Mouse (Mus musculus) frontal cortex, adult (tissue): ENCODE measurements around the gene Atp6v0d1.
"Not testable (repeated sequence)": the region's sequence is repeated elsewhere in the genome, so short reads cannot be mapped to it uniquely, and the experiment has no call there.

Experiments
- ATAC-seq: cut with Nextera tagmentation; 2 replicates; pipeline ENCODE4 v1.9.2; 2017; ENCODE audit warnings: mild to moderate bottlenecking, moderate library complexity, mixed read lengths; ENCODE audit not compliant: low TSS enrichment

Gene Atp6v0d1

DNA sequence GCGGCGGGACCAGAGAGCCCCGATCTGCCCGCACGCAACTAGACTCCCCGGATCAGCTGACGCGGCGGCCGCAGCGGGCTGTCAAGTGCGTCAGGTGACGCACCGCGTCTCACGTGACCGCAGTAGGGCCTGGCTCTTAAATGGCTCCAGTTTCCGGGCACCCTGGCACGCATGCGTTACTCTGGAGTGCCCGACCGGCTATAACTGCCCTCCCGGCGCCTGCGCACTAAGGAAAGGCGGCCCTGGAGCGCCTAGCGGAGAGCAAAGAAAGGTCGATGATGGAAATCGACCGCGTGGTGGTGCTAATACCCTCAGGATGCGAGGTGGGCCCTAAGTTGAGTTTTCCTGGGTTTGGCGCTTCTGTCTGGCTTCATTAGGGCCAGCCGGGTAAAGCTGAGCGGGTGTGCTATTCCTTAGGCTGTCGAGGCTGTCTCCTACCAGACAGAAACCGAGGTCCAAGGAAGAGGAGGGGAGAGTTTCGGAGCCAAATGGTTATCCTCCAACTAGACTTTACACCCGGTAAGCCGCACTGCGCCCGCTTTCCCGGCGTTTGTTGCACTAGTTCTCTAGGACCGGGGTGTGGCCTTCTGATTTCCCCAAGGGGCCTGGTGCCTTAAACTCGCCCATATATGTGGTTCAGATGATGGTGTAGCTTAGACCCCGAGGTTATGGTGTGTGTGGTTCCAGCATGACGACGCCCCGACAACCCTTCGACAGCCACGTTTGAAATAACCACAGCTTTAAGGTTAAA is at the start of gene Atp6v0d1:
Gene Atp6v0d1 (minus strand): TSS at position 96 of the 751 bp plus-strand sequence.
- peak; percentile 94 for ATAC-seq

DNA sequence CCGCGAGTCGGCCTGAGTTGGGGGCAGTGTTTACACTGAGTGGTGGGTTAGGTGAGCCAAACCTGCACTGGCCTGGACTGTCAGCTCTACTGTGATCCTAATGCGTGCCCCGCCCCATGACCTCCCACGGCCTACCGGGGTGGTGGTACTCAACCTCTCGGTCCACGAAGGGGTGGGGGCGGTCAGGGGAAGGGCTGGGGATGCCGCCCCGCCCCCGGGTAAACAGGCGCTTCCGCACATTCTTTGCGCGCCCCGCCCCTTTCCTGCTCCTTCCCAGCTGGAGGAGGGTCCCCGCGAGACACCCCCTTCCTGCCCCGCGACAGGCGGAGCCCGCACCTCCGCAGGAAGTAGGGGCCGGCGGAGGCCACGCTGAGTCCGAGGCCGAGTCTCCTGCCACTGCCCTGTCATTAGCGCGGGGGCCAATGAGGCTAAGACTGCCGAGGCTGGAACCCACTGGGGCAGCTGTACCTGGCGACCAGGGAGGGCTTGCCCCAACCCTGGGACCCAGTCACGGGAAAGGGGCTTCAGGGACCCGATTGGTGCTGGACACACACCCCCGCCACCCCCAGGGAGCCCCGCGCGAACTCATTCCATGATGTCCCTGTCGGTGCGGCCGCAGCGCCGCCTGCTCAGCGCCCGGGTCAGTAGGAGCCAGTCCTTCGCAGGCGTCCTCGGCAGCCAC is 48.1 kb upstream of the Atp6v0d1 start:
- ATAC-seq, result no peak

DNA sequence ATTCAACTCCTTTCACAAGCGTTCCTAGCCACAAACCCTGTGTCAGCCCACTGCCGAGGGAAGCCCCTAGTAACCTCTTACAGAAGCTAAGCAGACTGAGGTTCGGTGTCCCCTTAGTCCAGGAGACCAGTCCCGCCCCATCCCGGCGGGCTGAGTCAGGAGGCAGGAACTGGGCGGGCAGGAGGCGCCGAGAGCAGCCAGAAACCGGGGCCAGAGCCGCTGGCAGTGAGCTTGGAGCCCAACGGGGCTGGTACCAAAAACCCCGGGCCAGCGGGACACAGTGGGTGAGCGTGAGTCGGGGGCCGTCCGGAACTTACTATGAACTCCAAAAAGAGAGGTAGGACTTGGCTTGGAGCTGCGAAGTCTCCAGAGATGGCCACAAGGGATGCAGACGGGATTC is 47.2 kb upstream of the Atp6v0d1 start:
- ATAC-seq, result no peak

GRCm38 (mm10) chr8:105611836-105612235 is 46.0 kb upstream of the Atp6v0d1 start:
- peak; percentile 53 for ATAC-seq

GRCm38 (mm10) chr8:105609771-105610170 is 43.9 kb upstream of the Atp6v0d1 start:
- no peak for ATAC-seq

GRCm38 (mm10) chr8:105609355-105609754 is 43.5 kb upstream of the Atp6v0d1 start:
- ATAC-seq, result no peak

DNA sequence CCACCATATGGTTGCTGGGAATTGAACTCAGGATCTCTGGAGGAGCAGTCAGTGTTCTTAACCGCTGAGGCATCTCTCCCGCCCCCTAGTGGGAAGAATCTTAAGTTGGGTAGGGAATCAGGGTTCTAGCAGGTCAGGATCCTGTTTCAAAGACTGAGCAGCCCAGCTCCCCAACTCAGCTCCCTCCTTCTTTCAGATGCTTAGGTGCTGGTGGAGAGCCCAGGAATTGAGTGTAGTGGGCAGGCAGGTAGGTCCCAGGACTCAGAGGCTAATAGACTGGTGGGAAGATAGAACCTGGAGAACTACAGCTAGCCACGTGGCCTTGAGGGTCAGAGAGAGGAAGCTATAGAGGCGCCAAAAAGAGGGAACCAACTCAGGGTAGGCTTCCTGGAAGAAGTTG is 41.8 kb upstream of the Atp6v0d1 start:
- no peak for ATAC-seq

- no peak for ATAC-seq
Measured at GRCm38 (mm10) chr8:105607062-105607461, 41.2 kb upstream of the Atp6v0d1 start.

GRCm38 (mm10) chr8:105606189-105607023 is 40.6 kb upstream of the Atp6v0d1 start:
- peak; percentile 46 for ATAC-seq

DNA sequence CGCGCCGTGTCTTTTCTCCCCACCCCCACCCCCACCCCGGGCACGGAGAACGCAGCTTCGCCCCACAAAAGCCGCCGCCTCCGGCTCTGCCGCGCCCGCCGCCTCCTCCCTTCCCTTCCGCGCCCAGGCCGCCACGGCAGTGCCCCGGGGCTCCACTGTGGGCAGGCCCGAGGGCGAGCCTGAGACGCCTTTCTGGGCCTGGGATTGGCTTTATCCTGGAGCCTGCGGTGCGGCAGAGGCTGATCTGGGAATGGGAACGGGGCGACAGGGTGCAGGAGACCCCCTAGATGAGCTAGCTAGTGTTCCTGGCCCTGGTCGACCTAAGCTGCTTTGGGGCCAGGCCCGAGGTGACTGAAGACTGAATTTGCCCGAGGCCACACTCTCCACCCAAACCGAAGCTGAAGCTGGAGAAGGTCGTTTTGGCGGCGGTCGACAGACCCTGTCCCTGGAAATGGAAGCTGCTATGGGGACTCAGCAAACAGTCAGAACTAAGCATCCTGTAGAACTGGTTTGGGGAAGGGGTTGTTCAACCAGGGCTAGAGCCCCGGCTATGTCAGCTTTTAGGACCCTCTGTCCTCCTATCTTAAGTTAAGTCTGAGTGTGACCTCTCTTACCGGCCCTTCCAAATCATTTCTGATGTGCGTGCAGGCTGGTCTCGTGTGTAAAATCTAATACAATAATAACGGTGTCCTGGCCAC is 39.8 kb upstream of the Atp6v0d1 start:
- peak; percentile 24 for ATAC-seq

DNA sequence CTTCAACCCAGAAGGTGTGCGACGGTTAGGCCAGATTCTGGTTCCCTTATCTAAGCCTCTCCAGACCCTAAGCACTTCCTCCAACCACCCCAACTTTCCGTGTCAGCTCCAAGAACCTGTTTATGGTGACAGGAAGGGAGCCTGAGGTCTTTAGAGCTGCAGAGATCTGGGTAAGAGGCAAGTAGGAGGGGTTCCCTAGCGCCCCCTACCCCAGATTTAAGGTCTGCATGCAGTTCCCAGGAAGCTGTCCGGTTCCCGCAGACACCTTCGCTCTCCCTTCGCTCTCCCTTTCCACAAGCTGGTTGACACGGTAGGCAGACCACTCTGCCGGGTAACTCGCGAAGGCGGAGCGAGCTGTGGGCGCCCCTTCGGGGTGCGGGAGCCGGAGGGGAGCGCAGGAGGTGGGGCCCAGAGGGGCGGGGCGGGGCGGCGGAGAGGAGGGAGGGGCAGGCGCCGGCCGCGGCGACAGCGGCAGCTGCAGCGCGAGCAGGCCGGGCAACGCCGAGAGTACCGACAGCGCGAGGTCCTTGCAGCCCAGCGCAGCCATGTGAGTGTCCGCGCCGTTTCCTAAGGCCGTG is 39.0 kb upstream of the Atp6v0d1 start, which contains the start of gene Ripor1:
Gene Ripor1 (plus strand): TSS at position 452 of the 578 bp plus-strand sequence.
- peak; percentile 66 for ATAC-seq

GRCm38 (mm10) chr8:105602540-105602939 is 36.7 kb upstream of the Atp6v0d1 start:
- not testable (repeated sequence) for ATAC-seq

DNA sequence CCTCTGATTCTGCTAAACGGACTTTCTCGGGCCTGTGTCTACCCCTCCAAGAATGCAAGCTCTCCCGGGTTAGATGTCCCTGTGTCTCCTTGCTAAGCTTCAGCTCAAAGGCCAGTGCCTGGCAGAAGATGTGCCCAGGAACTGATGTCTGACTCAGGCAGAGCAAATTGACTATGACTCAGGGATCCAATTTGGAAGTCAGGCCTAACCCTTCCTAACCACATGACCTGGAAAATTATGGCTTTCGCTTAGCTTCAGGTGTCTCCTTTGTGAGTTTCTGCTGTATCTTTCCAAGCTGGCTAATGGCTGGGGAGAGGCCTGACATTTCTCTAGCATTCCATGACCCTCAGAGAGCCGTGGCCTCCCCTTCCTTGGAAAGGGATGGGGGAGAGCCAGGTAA is 35.5 kb upstream of the Atp6v0d1 start:
- no peak for ATAC-seq

DNA sequence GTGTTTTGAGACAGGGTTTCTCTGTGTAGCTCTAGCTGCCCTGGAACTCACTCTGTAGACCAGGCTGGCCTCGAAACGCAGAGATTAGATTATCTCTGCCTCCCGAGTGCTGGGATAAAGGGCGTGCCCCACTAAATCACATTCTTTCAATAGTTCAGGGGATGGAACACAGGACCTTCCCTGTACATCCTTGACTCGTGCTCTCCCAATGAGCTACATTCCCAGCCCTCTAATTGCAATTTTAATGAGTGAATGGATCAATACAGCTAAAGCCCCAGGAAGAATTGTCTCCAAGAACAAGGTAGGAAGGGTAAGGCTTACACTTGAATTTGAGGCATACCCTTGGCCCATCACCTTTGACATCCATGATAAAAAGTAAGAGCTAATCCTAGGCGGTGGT is 32.9 kb upstream of the Atp6v0d1 start:
- ATAC-seq, result no peak

- ATAC-seq, result peak; percentile 45
Measured at GRCm38 (mm10) chr8:105596362-105597034, 30.7 kb upstream of the Atp6v0d1 start.

GRCm38 (mm10) chr8:105594451-105595242 is 28.8 kb upstream of the Atp6v0d1 start:
- no peak for ATAC-seq

- ATAC-seq, result peak; percentile 87
Measured at GRCm38 (mm10) chr8:105593859-105594258, 28.0 kb upstream of the Atp6v0d1 start.

- no peak for ATAC-seq
Measured at GRCm38 (mm10) chr8:105592431-105592830, 26.6 kb upstream of the Atp6v0d1 start.

- ATAC-seq, result no peak
Measured at GRCm38 (mm10) chr8:105579719-105580118, 13.9 kb upstream of the Atp6v0d1 start.

DNA sequence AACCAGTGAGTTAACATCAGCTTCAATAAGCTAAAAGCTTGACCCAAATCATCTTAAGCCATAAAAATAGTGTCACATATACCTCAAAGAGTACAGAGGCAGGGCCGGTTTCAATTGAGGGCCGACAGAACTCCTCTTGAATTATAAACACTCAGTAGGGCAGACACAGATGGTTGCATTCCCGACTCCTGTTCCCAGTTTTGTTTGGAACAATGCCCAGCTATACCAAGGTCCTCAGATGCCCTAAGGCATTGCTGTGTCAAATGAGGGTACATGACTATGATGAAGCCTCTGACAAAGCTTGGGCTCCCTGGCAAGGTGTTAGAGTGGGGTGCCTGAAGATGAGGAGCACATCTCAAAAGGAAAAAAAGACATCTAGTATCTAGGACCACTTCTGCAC is 9.7 kb upstream of the Atp6v0d1 start:
- ATAC-seq, result no peak
